Mouse (Mus musculus): ENCODE measurements around the gene Lrrc3.

The Lrrc3 gene

GRCm38 (mm10) chr10:77869651-77870050 is 32.7 kb downstream of the Lrrc3 start:
- DNase-seq (ENCODE audit: low spot score in 2 of 2): no peak

DNA sequence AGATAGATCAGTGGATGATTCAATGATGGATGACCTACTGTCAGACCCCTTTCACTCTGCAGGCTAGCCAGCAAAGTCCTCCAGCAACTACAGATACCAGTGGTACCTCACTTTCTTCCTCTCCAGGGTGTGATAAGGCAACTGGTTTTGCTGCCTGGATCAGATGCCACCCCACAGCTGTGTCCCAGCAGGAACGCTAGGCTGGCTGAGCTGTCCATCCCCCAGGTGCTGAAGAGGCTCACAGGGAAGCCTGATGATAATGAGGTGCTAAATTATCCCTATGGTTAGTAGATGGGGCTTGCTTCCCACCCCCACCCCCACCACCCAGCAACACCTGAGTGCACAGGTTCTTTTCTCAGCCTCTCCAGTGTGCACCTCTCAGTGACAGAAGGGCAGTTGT is 34.8 kb downstream of the Lrrc3 start:
- DNase-seq (ENCODE audit: low spot score in 2 of 2): no peak

DNA sequence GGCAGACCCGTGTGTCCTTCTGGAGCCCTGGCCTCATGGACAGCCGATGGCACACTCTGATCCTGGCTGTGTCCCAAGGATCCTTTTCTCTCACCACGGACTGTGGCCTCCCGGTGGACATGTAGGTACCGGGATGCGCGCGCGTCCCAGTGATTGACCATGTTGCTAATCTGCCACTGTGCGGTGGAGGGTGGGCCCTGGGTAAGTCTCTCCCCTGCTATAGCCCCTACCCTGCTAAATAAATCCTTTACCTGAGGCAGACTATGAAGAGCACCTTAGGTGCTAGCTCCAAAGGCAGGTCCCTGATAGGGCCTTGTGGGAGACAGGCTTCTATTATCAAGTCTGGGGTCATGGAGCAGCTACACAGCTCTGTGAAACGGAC is 37.6 kb downstream of the Lrrc3 start:
- no peak for DNase-seq (ENCODE audit: low spot score in 2 of 2)

GRCm38 (mm10) chr10:77864067-77864761 is 38.1 kb downstream of the Lrrc3 start:
- DNase-seq (ENCODE audit: low spot score in 2 of 2): no peak

DNA sequence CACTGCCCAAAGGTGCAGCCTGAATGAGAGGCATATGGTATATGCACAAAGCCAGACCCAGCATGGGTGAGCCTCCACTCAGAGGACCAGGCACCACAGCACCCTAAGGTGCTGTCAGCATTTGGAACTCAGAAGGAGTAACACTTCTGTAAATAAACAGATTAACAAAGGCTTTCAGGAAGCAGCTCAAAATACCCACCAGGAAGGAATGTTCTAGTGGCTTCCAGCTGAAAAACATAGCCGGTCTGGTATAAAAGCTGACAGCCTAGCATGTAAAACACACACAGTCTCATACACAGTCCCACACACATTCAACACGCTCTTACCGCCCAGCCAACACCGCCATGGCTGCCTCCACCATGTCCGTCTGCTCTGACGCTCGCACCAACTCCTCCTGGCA is 40.7 kb downstream of the Lrrc3 start, which contains the start of gene Gm3285:
Gene Gm3285 (plus strand): TSS at position 301 of the 400 bp plus-strand sequence.
- DNase-seq (ENCODE audit: low spot score in 2 of 2): no peak

GRCm38 (mm10) chr10:77852559-77852958 is 49.8 kb downstream of the Lrrc3 start, which contains the start of gene Gm10318:
TSS of gene Gm10318 (plus strand) at chr10:77852859.
- no peak for DNase-seq (ENCODE audit: low spot score in 2 of 2)

Data from frontal cortex, postnatal 14 days (tissue).